Mouse (Mus musculus): Measurements from ENCODE around the gene Gm5269. TPM values are rescaled to one million over a fixed set of nuclear protein-coding genes. Genes with fewer than 3 reads are reported as not detected.

Gm5269 gene
- not detected in 2 replicates for polyA plus RNA-seq (2014; fragmentation: Nextera tagmentation; extraction: Ambion mirVana)

DNA sequence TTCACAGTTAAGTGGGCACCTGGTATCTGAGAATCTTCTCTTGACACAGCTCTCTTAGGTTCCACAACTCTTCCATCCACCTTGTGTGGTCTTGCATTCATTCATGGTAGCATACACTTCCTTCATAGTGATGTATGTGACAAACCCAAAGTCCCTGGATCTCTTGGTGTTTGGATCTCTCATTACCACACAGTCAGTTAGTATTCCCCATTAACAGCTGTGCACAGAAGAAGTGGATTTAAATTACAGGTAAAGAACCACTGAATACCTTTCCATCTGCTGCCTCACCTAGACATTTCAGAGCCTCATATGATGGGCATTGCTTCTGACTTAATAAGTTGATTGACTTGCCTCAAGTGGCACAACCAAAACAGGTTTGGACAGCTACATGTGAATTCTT lies at the start of gene Gm5269:
Gene Gm5269 (minus strand): TSS at position 101 of the 400 bp plus-strand sequence.
- no peak for ATAC-seq (ENCODE audit: low FRiP score)
- DNase-seq (ENCODE audit: low spot score, missing footprints): no peak

DNA sequence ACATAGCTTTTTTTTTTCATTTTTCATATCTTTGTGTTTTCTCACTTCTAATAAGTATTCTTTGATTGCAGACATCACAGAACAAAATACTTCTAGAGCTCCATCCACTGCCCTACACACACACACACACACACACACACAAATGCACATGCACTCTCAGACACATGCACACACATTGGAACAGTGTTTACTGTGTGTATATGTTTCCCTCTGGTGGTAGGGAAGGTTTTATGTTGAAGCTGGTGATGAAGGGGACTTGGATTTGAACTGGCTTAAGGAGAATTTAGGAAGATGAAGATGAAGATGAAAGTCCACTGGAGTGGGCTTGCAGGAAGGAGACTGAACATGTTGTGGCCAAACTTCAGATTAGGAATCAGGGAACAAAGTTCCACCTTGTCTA lies 41.1 kb upstream of the Gm5269 start:
- peaks cover 9% of the 10 kb centered on the region for H3K27me3 ChIP-seq (ENCODE audit: control insufficient read depth, insufficient read depth, low read length)
- ATAC-seq (ENCODE audit: low FRiP score) (no peak), DNase-seq (ENCODE audit: low spot score, missing footprints) (no peak)
- no peak overlapping the region for H3K4me3 ChIP-seq (ENCODE audit: low read depth, low read length)
- H3K36me3 ChIP-seq (ENCODE audit: control insufficient read depth, insufficient read depth, low read length): no peaks in the 10 kb centered on the region
- H3K9ac ChIP-seq (ENCODE audit: low read length): no peak overlapping the region
- H3K4me2 ChIP-seq: no peak overlapping the region
- H3K4me1 ChIP-seq (ENCODE audit: control insufficient read depth, insufficient read depth, low read length): no peaks in the 10 kb centered on the region
- H3K9me3 ChIP-seq (ENCODE audit: control insufficient read depth, low read length): no peaks in the 10 kb centered on the region
- H3K27ac ChIP-seq (ENCODE audit: low read depth, low read length): no peak overlapping the region

More for the DNA sequence above, at the start of gene Gm5269:
- no peaks in the 10 kb centered on the region for H3K4me1 ChIP-seq (ENCODE audit: control insufficient read depth, insufficient read depth, low read length)
- no peaks in the 10 kb centered on the region for H3K9me3 ChIP-seq (ENCODE audit: control insufficient read depth, low read length)
- no peak within 1 kb of the TSS for H3K9ac ChIP-seq (ENCODE audit: low read length)
- no peak within 1 kb of the TSS for H3K4me3 ChIP-seq (ENCODE audit: low read depth, low read length)
- no peak within 1 kb of the TSS for H3K4me2 ChIP-seq
- H3K27me3 ChIP-seq (ENCODE audit: control insufficient read depth, insufficient read depth, low read length): no peaks in the 10 kb centered on the region
- H3K36me3 ChIP-seq (ENCODE audit: control insufficient read depth, insufficient read depth, low read length): no peaks in the 10 kb centered on the region
- no peak within 1 kb of the TSS for H3K27ac ChIP-seq (ENCODE audit: low read depth, low read length)

DNA sequence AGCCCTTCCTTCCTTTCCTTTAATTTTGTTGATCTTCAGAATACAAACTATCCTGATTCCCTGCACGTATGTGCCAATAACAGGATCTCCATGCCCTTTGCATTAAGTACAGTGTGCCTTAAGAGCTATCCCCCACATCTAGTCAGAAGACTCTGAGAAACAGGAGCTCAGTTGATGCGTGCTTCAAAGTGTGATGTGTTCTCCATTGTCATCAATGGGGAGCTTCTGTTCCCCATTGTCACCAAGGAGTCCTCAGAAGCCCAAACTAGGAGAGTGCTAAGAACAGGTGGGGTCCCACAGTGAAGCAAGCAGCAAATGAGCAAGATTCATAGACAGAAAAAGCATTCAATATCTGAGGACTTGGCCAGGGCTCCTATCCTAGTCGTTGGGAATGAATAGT lies 36.8 kb upstream of the Gm5269 start:
- Histone ChIP-seq H3K9me3 (ENCODE audit: control insufficient read depth, low read length) (no peaks in the 10 kb centered on the region), H3K27me3 (ENCODE audit: control insufficient read depth, insufficient read depth, low read length) (peaks cover 11% of the 10 kb centered on the region), H3K4me1 (ENCODE audit: control insufficient read depth, insufficient read depth, low read length) (no peaks in the 10 kb centered on the region), H3K4me3 (ENCODE audit: low read depth, low read length) (no peak overlapping the region), H3K9ac (ENCODE audit: low read length) (no peak overlapping the region), H3K36me3 (ENCODE audit: control insufficient read depth, insufficient read depth, low read length) (no peaks in the 10 kb centered on the region), H3K4me2 (no peak overlapping the region), H3K27ac (ENCODE audit: low read depth, low read length) (no peak overlapping the region)
- peak; percentile 81 for DNase-seq (ENCODE audit: low spot score, missing footprints)
- 46% methylated on average over 3 of the region's 3 CpGs for WGBS
- no peak for ATAC-seq (ENCODE audit: low FRiP score)

DNA sequence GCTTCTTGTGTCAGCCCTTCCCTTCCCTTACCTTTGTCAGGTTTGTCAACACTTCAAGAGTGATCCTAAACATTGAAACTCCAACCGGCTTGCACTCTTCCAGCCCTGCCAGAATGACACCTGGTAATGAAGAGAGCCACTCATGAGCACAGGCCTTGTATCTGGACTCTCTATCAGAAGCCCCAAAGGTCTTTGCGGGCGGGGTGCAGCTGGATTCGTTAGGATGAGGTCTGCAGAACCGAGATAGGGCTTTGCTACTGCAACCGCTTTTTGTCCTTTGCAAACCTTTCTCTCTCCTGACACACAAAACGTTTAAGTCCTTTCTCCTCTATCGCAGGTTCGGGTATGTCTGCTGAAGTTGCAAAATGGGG lies 36.3 kb upstream of the Gm5269 start, which contains the start of gene Slc40a1:
Gene Slc40a1 (minus strand): TSS at position 131 of the 371 bp plus-strand sequence.
- no peaks in the 10 kb centered on the region for H3K36me3 ChIP-seq (ENCODE audit: control insufficient read depth, insufficient read depth, low read length)
- H3K27ac ChIP-seq (ENCODE audit: low read depth, low read length): no peak within 1 kb of the TSS
- no peaks in the 10 kb centered on the region for H3K4me1 ChIP-seq (ENCODE audit: control insufficient read depth, insufficient read depth, low read length)
- H3K9me3 ChIP-seq (ENCODE audit: control insufficient read depth, low read length): no peaks in the 10 kb centered on the region
- H3K4me3 ChIP-seq (ENCODE audit: low read depth, low read length): peak within 1 kb of the TSS; percentile 41
- peaks cover 11% of the 10 kb centered on the region for H3K27me3 ChIP-seq (ENCODE audit: control insufficient read depth, insufficient read depth, low read length)
- no peak for ATAC-seq (ENCODE audit: low FRiP score)
- peak; percentile 83 for DNase-seq (ENCODE audit: low spot score, missing footprints)
- WGBS: 23% methylated on average over 9 of the region's 9 CpGs
- peak within 1 kb of the TSS; percentile 53 for H3K9ac ChIP-seq (ENCODE audit: low read length)
- H3K4me2 ChIP-seq: peak within 1 kb of the TSS; percentile 71

DNA sequence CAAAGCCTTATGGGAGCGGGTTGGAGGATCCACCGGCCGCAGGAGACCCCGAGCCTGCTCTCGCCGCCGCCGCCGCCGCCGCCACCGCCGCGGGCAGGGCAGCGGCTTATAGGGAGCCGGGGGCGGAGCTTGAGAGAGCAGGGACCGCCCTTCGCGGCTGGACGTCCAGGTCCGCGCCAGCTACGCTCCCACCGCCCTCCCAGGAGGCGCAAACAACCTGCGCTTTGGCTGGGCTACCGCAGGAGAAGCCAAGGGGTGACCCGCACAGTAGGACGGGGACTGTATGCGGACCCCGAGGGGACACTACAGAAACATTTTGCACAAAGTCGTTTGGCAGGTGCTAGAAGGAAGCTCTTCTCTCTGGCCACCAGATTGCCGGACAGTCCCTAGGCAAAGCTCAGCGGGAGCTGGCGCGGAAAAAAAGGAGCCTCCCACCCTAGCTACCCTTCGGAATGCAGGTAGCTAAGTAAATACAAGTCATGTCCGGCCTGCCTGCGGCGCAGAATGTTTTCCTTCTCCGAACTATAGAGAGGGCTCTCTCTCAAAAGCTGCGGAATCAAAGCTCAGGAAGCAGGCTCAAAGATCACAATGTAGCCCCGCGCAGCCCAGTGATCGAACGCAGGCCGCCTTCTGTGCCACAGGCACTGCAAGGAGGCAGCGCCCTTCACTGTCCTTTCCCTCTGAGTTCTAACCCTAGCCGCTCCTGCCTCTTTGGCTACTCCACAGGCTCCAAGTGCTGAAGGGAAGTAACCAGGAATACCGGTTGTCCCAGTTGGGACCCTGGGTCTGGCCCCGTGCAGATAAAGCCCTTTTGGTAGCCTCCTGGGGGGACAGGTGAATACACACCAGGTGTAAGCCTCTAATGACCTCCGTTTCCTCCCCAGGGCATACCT lies 35.7 kb upstream of the Gm5269 start:
- Histone ChIP-seq H3K4me1 (ENCODE audit: control insufficient read depth, insufficient read depth, low read length) (no peaks in the 10 kb centered on the region), H3K4me3 (ENCODE audit: low read depth, low read length) (peak overlapping the region; percentile 41), H3K27ac (ENCODE audit: low read depth, low read length) (no peak overlapping the region), H3K27me3 (ENCODE audit: control insufficient read depth, insufficient read depth, low read length) (peaks cover 11% of the 10 kb centered on the region), H3K9me3 (ENCODE audit: control insufficient read depth, low read length) (no peaks in the 10 kb centered on the region), H3K9ac (ENCODE audit: low read length) (peak overlapping the region; percentile 53), H3K36me3 (ENCODE audit: control insufficient read depth, insufficient read depth, low read length) (no peaks in the 10 kb centered on the region), H3K4me2 (peak overlapping the region; percentile 71)
- ATAC-seq (ENCODE audit: low FRiP score) (peak; percentile 98), DNase-seq (ENCODE audit: low spot score, missing footprints) (peak; percentile 98)
- under 1% methylated on average over 53 of the region's 53 CpGs for WGBS

DNA sequence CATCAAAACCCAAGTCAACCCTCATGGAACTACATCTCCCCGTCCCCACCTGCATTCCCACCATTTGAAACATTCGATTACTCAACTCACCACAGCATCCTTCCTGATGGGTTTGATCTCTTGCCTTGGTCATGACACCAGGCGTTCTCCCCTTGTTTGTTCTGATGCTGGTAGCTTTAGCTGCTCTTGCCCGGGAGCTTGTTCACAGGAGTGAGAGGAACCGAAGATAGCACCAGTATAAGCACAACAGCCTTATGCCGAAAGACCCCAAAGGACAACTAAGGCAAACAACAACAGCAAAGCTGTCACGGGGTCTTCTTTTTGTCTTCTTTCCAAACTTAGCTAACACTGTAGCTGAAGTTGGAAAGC lies 35.0 kb upstream of the Gm5269 start:
- H3K9me3 ChIP-seq (ENCODE audit: control insufficient read depth, low read length): no peaks in the 10 kb centered on the region
- no peaks in the 10 kb centered on the region for H3K4me1 ChIP-seq (ENCODE audit: control insufficient read depth, insufficient read depth, low read length)
- peaks cover 11% of the 10 kb centered on the region for H3K27me3 ChIP-seq (ENCODE audit: control insufficient read depth, insufficient read depth, low read length)
- peak overlapping the region; percentile 71 for H3K4me2 ChIP-seq
- no peak overlapping the region for H3K27ac ChIP-seq (ENCODE audit: low read depth, low read length)
- H3K36me3 ChIP-seq (ENCODE audit: control insufficient read depth, insufficient read depth, low read length): no peaks in the 10 kb centered on the region
- peak overlapping the region; percentile 41 for H3K4me3 ChIP-seq (ENCODE audit: low read depth, low read length)
- DNase-seq (ENCODE audit: low spot score, missing footprints) (peak; percentile 96), ATAC-seq (ENCODE audit: low FRiP score) (peak; percentile 66)
- peak overlapping the region; percentile 53 for H3K9ac ChIP-seq (ENCODE audit: low read length)
- 8% methylated on average over 7 of the region's 7 CpGs for WGBS

DNA sequence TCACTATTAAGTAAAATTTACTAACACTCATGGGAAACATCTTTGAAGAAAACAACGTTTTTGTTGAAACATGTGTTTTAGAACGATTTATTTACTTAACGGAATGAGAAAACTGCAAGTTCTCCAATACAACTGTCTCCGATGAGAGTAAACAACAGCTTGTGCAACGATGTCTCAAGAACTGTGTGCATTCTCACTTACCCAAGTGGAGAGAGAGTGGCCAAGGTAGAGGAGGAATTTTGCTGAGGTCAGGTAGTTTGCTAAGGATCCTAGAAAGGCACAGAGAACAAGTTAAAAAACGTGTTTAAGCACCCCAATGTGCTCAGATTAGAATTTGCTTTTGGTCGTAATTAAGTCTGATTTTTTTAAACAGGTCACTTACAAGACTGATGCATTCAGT lies 34.4 kb upstream of the Gm5269 start:
- no peak overlapping the region for H3K27ac ChIP-seq (ENCODE audit: low read depth, low read length)
- H3K9me3 ChIP-seq (ENCODE audit: control insufficient read depth, low read length): no peaks in the 10 kb centered on the region
- no peaks in the 10 kb centered on the region for H3K36me3 ChIP-seq (ENCODE audit: control insufficient read depth, insufficient read depth, low read length)
- no peak for ATAC-seq (ENCODE audit: low FRiP score)
- no peaks in the 10 kb centered on the region for H3K4me1 ChIP-seq (ENCODE audit: control insufficient read depth, insufficient read depth, low read length)
- peak; percentile 85 for DNase-seq (ENCODE audit: low spot score, missing footprints)
- peaks cover 11% of the 10 kb centered on the region for H3K27me3 ChIP-seq (ENCODE audit: control insufficient read depth, insufficient read depth, low read length)
- WGBS: 75% methylated on average over 7 of the region's 7 CpGs
- H3K9ac ChIP-seq (ENCODE audit: low read length): no peak overlapping the region
- no peak overlapping the region; the same call in 1 of the 2 replicates for H3K4me2 ChIP-seq
- no peak overlapping the region; the same call in 1 of the 2 replicates for H3K4me3 ChIP-seq (ENCODE audit: low read depth, low read length)

DNA sequence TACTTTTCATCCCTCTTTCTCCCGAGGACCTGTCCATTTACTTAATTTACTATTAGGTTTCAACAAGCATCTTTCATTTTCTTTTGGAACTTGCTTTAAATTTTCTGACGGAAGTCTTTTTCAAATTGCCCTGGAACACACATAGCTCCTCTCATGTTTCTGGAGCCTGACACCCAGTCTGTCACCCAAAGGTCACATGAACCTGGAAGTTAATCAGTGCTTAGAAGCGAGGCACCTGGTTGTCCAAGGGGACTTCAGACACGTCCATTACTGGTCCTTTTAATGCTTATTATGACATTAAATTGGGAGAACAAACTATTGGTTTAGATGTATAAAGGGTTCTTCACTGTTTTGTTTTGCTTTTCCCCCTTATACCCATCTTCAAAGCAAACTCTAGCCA lies 33.2 kb upstream of the Gm5269 start:
- no peaks in the 10 kb centered on the region for H3K36me3 ChIP-seq (ENCODE audit: control insufficient read depth, insufficient read depth, low read length)
- no peak overlapping the region for H3K4me3 ChIP-seq (ENCODE audit: low read depth, low read length)
- no peak overlapping the region for H3K4me2 ChIP-seq
- ATAC-seq (ENCODE audit: low FRiP score) (no peak), DNase-seq (ENCODE audit: low spot score, missing footprints) (no peak)
- H3K27me3 ChIP-seq (ENCODE audit: control insufficient read depth, insufficient read depth, low read length): peaks cover 11% of the 10 kb centered on the region
- WGBS: 83% methylated on average over 4 of the region's 4 CpGs
- H3K27ac ChIP-seq (ENCODE audit: low read depth, low read length): no peak overlapping the region
- no peaks in the 10 kb centered on the region for H3K4me1 ChIP-seq (ENCODE audit: control insufficient read depth, insufficient read depth, low read length)
- H3K9ac ChIP-seq (ENCODE audit: low read length): no peak overlapping the region
- H3K9me3 ChIP-seq (ENCODE audit: control insufficient read depth, low read length): no peaks in the 10 kb centered on the region

DNA sequence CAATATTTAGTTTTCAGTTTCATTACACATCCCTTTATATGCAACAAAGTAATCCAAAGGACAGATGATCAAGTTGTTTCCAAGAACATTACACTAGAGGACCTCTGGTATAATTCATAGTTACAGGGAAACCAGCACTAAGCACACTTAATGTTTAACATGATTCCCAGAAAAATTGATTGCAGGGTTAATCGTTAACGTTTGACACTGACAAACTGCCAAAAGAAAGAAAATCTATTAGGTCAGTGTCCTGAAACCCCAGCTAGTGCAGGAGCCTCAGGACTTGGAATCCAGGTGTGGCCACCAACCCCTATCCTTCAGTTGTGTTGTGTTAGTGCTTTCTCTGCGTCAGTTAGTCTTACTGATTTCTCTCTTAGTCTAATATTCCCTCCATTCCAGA lies 30.6 kb upstream of the Gm5269 start:
- Histone ChIP-seq H3K36me3 (ENCODE audit: control insufficient read depth, insufficient read depth, low read length) (no peaks in the 10 kb centered on the region), H3K9ac (ENCODE audit: low read length) (no peak overlapping the region), H3K27me3 (ENCODE audit: control insufficient read depth, insufficient read depth, low read length) (no peaks in the 10 kb centered on the region; the same call in 1 of the 2 replicates), H3K4me1 (ENCODE audit: control insufficient read depth, insufficient read depth, low read length) (no peaks in the 10 kb centered on the region), H3K4me2 (no peak overlapping the region), H3K4me3 (ENCODE audit: low read depth, low read length) (no peak overlapping the region), H3K27ac (ENCODE audit: low read depth, low read length) (no peak overlapping the region), H3K9me3 (ENCODE audit: control insufficient read depth, low read length) (no peaks in the 10 kb centered on the region)
- ATAC-seq (ENCODE audit: low FRiP score) (no peak), DNase-seq (ENCODE audit: low spot score, missing footprints) (no peak)
- 91% methylated on average over 3 of the region's 3 CpGs for WGBS

All from midbrain, embryonic 11.5 days (tissue).